Mouse (Mus musculus): ENCODE results near the gene Angel2.

Angel2 gene

DNA sequence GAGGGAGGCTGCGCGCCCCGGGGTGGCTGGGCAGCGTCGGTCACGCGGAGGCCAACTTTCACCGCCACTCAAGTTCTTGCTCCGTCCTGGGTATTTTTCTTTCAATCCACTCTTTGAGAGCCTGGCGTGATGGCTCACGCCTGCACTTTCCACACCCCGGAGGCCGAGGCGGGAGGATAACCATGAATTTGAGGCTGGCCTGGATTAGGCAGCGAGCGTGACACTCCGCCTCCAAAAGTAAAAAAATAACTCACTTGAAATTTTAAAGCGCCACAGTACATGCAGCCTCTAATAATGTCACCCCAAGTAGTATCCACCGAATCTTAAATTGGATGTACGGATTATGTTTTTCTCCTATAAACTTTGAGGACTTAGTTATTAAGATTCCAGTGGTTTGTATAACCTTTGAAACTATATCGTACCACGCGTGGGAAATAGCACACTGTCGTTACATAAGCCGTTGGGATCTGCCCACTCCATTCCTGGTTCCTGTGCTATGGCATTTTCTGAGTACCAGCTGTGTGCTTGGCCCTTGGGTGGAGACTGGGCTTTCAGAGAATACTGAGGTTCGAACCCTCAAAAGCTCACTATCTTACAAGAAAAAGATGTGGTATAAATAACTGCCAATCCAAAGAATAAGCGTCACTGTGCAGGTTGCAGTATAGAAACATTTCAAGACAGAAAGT lies 4.2 kb downstream of the Angel2 start:
- peak; percentile 35 for DNase-seq (ENCODE audit: low read depth, low spot score)

DNA sequence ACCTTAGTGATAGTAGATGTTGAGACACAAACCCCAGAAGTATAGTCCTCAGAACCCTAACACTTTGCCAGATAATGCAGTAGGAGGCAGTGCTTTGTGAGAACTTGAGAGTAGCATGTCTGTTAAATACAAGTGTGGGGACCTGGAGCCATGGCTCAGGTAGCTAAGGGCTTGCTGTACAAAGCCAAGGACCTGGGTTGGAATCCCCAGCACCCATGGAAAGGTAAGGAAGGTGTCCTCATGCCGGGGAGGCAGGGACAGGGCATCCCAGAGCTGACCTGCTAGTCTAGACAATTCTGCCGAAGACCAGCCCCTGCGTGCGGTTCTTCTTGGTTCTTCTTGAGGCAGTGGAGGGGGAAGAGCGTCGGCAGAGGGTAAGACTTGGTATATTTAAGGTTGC lies 5.3 kb downstream of the Angel2 start:
- DNase-seq (ENCODE audit: low read depth, low spot score): no peak

DNA sequence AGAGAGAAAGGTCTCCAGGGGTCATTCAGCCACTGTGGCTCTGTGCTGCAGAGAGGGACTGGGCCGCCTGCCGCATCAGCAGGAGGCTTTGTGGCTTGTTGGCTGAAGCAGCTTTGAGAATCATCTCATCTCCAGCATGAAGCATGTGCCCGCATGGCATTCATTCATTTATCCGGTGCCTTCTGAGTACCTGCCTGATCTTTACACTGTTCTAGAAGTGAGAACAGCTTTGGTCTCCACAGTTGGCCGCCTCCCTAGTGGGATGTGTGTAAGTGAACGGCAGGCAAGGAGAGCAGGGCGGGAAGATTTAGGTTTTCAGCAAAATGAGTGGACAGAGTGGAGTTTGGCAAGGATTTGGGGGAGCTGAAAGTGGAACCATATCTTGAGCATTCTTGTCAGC lies 14.9 kb downstream of the Angel2 start:
- DNase-seq (ENCODE audit: low read depth, low spot score): no peak

GRCm38 (mm10) chr1:190944109-190944760 lies 19.3 kb downstream of the Angel2 start:
- DNase-seq (ENCODE audit: low read depth, low spot score): peak; percentile 46

DNA sequence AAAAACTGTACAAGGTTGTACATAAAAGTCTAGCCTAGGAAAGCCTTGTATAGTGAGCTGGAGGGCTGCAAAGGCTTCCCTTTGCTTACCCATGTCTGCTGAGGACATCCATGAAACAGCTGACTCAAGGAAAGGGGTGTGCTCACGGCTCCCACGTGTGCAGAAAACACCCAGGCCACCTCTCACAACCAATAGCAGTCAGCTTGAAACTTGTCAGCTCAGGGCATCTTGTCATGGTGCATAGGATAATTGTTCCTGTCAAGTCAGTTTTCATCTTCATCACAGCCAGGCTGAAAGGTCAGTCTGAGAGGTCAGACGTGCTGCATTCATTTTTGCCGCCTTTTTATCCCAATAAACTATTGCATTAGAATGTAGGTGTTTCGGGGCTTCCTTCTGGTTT lies 23.1 kb downstream of the Angel2 start:
- DNase-seq (ENCODE audit: low read depth, low spot score): no peak

GRCm38 (mm10) chr1:190948439-190948838 lies 23.5 kb downstream of the Angel2 start:
- no peak for DNase-seq (ENCODE audit: low read depth, low spot score)

DNA sequence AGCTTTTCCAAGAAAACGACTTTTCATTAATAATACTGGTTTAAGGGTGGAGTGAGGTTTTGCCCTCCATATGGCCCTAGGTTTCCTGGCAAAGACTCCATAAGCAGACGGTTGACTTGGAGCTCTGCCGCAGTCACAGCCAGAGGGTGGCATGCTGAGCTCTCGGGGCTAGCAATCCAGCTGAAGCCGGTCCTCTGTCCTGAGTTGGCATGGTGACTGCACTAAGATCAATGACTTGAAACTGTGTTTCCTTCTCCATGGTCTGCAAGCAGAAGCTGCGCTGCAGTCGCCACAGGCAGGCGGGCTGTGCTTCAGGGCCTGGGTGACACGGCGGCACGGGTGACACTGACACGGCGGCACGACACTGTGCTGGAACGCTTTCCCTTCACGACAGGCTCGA lies 23.9 kb downstream of the Angel2 start:
- DNase-seq (ENCODE audit: low read depth, low spot score): no peak

DNA sequence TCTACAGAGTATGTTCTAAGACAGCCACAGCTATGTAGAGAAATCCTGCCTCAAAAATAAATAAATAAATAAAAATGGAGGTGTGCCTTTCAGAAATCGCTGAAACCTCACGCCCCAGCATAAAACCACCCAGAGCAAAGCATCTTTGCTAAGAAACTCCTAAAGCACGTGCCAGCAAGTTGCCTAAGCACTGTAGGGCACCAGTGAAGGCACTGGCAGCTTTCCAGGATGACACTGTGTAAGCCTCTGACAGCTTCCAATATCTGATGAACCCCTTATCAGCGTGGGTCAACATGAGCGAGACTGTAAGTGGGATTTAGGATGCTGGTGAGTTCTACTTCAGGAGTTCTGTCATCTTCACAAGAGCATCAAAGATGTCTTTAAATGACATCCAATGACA lies 26.1 kb downstream of the Angel2 start:
- no peak for DNase-seq (ENCODE audit: low read depth, low spot score)

GRCm38 (mm10) chr1:190953009-190953408 lies 28.1 kb downstream of the Angel2 start:
- DNase-seq (ENCODE audit: low read depth, low spot score): no peak

DNA sequence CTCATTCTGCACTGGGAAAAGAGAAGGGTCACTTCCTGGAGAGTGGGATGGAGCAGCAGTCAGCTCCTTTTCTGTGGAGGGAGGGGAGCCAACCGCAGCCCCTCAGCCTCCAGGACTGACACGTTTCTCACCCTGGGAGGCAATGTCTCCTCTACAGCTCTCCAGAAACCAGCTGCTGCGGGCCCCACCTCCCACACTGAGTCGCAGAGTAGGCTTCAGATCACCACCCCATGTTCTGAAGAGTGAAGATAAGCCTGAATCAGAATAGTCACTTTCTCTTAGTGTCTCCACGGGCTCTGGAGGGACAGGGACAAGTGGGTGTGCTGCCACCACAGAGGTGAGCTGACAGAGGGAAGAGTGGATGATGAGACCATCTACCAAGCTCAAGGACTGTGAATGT lies 33.9 kb downstream of the Angel2 start:
- DNase-seq (ENCODE audit: low read depth, low spot score): no peak

DNA sequence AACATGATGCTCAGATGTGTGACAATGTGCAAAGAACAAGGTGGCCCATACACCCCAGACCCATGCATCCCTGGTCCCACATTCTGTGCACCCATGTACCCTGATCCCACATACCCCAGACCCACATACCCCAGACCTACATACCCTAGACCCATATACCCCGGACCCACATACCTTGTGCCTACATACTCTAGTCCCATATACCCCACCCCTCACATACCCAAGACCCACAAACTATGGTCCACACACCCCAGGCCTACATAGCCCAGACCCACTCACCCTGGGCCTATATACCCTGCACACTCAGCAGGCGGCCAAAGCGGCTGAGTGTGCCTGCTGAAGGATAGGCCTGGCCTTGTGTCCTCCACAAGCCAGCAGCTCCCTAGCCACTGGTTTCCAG lies 37.8 kb downstream of the Angel2 start:
- DNase-seq (ENCODE audit: low read depth, low spot score): no peak

GRCm38 (mm10) chr1:190964992-190965780 lies 40.3 kb downstream of the Angel2 start:
- no peak for DNase-seq (ENCODE audit: low read depth, low spot score)

DNA sequence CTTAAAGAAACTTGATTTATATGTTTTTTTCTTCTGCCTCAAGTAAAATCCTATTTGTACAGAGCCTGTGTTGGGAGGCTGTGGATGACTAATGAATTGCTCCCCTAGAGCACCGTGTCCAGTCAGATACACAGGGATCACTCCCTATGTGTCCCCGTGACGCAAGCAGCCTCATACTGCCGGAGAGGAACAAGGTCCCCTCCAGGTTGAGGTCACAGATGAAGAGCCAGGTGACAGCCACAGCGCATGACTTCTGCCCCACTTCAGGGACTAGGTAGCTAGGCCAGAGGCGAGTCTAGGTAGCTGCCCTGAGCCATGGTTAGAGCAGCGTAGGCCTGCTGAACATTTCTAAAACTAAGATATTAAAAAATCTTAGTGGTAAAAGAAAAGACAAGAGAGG lies 43.1 kb downstream of the Angel2 start:
- DNase-seq (ENCODE audit: low read depth, low spot score): no peak

- no peak for DNase-seq (ENCODE audit: low read depth, low spot score)
Measured at GRCm38 (mm10) chr1:190971708-190972610, 47.0 kb downstream of the Angel2 start.

- DNase-seq (ENCODE audit: low read depth, low spot score): no peak
Measured at GRCm38 (mm10) chr1:190972612-190973192, 47.8 kb downstream of the Angel2 start.

DNA sequence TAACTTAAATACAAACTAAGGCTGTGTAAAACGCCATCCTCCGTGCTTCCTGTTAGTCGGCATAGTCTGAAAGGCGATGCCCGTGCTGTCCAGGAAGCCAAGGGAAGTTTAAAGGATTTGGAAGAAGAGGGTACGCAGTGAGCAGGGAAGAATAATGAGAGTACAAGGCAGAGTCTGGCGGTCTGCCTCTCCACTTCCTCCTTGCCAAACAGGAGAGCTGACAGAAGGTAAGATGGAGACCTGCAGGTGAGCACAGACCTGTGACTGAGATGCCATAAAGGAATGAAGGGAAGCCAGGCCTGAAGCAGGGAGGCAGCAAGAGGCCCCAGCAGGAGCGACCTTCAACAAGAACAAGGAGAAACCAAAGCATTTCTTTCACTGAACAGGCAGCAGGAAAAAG lies 49.3 kb downstream of the Angel2 start:
- no peak for DNase-seq (ENCODE audit: low read depth, low spot score)

DNA sequence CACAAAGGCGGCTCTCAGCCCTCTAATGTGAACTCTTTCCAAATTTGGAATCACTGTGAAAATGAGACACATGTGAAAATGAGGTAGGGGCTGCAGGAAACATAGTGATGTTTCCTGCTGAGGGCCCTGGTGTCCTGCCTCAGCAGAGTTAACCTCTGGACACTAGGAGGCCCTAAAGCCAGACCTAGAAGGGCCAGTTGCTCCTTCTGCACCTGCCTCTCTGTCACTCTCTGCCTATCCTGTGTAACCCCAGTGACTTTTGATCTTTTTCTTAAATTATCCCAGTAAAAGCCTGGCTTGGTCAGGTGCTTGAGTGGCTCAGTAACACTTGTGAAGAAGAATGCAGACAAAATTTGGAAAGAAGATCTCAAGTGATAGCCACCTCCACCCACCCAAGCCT lies 49.9 kb downstream of the Angel2 start:
- no peak for DNase-seq (ENCODE audit: low read depth, low spot score)

GRCm38 (mm10) chr1:190976887-190977573 lies 52.1 kb downstream of the Angel2 start:
- no peak for DNase-seq (ENCODE audit: low read depth, low spot score)

DNA sequence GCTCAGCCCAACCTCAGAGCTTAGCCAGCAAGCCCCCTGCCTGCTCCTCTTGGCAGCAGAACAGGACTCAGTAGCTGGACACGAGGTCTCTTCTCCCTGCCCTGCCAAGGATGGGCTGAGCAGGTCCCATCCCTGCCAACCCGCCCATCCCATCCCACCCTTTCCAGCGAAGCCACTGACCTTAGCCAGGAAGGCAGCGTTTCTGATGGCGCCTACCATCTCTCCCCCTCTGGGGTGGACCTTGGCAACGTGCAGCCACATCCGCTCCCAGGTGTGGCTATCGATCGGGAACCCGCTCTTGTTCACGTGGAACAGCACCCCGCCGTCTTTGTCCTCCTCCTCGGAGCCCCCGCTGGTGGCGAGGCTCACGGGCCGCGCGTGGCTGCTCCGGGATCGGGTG lies 53.1 kb downstream of the Angel2 start:
- DNase-seq (ENCODE audit: low read depth, low spot score): no peak

- peak; percentile 43 for DNase-seq (ENCODE audit: low read depth, low spot score)
Measured at GRCm38 (mm10) chr1:190978511-190979073, 53.7 kb downstream of the Angel2 start.

Data from embryo, embryonic 11.5 days (tissue).